Mouse (Mus musculus) forebrain, embryonic 16.5 days (tissue): ENCODE results near the gene Anapc11. TPM values are rescaled to one million over a fixed set of nuclear protein-coding genes. Genes with fewer than 3 reads are reported as not detected.

Source experiments
- ATAC-seq: fragments of 200-750 bp; cut with Nextera tagmentation; 2 replicates; pipeline ENCODE4 v1.8.0; 2017; ENCODE audit warnings: mild to moderate bottlenecking, moderate library complexity
- H3K27ac ChIP-seq: fragments of 300-500 bp; sonication (generic); 2 replicates; pipeline ENCODE4 v1.5.1; 2014; ENCODE audit warnings: low read length, control low read depth
- H3K27me3 ChIP-seq: fragments of 300-500 bp; sonication (generic); replicated peaks from 2 replicates; pipeline ENCODE4 v1.6.1; 2014; ENCODE audit warnings: low read length; ENCODE audit not compliant: control insufficient read depth, insufficient read depth
- H3K36me3 ChIP-seq: fragments of 300-500 bp; sonication (generic); 2 replicates; pipeline ENCODE4 v1.6.1; 2014; ENCODE audit not compliant: control insufficient read depth, insufficient read depth
- H3K4me1 ChIP-seq: fragments of 300-500 bp; sonication (generic); replicated peaks from 2 replicates; pipeline ENCODE4 v1.6.1; 2014; ENCODE audit warnings: low read length; ENCODE audit not compliant: control insufficient read depth, insufficient read depth
- H3K4me2 ChIP-seq: fragments of 300-500 bp; sonication (generic); 2 replicates; pipeline ENCODE4 v1.6.1; 2014; ENCODE audit warnings: mild to moderate bottlenecking, low read length, control low read depth
- H3K4me3 ChIP-seq: fragments of 300-500 bp; sonication (generic); replicated peaks from 2 replicates; pipeline ENCODE4 v1.5.1; 2014; ENCODE audit warnings: mild to moderate bottlenecking, low read length, control low read depth
- H3K9ac ChIP-seq: fragments of 300-500 bp; sonication (generic); replicated peaks from 2 replicates; pipeline ENCODE4 v1.6.1; 2014; ENCODE audit warnings: low read depth, low read length, control low read depth
- H3K9me3 ChIP-seq: fragments of 300-500 bp; sonication (generic); 2 replicates; pipeline ENCODE4 v1.6.1; 2016; ENCODE audit warnings: low read length; ENCODE audit not compliant: control insufficient read depth
- WGBS: fragments of 180-500 bp; shearing (Covaris S2); extraction: QIAGEN DNeasy Blood & Tissue Kit; methylation state at CpG from one replicate; pipeline ENCODE4 v1.1.7; 2014; 5-methylcytosine and 5-hydroxymethylcytosine counted together
- polyA plus RNA-seq: library from polyadenylated mRNA; unstranded; fragments of >200 nt; fragmentation: Nextera tagmentation; extraction: Ambion mirVana; gene quantifications from 2 replicates; pipeline ENCODE4 v1.2.1, GENCODE M21; 2015

The Anapc11 gene
- polyA plus RNA-seq, 1 experiment from 2014 or later: 192 TPM

DNA sequence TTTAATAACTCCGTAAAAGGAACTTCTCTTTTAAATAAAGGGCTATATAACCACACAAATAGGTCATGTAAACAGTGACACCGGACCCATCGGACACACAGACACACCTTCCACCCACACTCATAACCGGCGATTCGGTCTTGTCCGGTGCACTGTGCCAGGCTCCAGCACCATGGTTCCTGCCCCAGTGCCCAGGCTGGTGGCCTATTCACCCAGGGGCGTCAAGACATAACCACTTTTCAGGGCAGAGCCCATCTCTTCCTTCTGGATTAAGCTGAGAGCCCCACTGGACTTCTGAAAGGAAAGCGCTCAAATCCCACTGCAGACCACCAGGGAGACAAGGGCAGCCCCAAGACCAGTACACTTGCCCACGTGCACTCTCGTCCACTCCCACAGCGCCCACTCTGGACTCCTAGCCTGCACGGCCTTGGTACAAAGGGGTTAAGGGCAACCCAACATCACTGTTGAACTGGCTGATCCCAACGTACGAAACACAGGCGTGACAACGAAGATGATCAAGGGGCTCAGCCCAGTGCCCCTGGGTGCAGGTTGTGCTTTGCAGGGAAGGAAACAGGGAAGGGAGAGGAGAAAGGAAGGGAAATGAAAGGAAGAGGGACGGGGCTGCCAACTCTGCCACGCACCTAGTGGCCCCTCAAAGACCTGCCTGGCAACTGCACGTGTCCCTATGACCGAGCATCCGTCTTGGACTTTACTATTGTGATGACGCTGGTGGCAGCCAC, 30.6 kb downstream of the Anapc11 start:
- H3K9me3 ChIP-seq: no peaks in the 10 kb centered on the region
- no peak for ATAC-seq
- 94% methylated on average over 23 of the region's 23 CpGs for WGBS
- no peak overlapping the region for H3K27ac ChIP-seq
- H3K27me3 ChIP-seq: no peaks in the 10 kb centered on the region
- peaks cover 6% of the 10 kb centered on the region; the same call in 1 of the 2 replicates for H3K36me3 ChIP-seq
- H3K4me1 ChIP-seq: peaks cover 39% of the 10 kb centered on the region
- no peak overlapping the region for H3K9ac ChIP-seq
- H3K4me3 ChIP-seq: no peak overlapping the region
- H3K4me2 ChIP-seq: no peak overlapping the region

DNA sequence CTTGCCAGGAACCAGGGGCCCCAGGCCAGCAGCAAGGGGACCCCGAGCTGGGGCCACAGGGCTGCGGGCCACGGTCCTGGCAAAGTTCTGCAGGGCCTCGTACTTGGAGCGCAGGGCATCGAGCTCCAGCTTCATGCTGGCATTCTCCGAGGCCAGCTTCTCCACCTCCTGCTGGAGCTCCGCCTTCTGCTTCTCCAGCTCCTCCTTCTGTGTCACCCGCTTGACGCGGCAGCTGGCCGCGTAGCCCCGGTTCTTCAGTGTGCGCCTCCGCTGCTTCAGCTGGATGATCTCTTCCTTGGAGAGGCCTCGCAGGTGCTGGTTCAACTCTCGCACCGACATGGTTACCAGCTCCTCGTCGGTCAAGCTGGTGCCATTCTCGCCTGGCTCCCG, 31.1 kb downstream of the Anapc11 start:
- no peak overlapping the region for H3K4me2 ChIP-seq
- H3K4me1 ChIP-seq: peaks cover 37% of the 10 kb centered on the region
- no peak overlapping the region for H3K9ac ChIP-seq
- no peaks in the 10 kb centered on the region for H3K27me3 ChIP-seq
- peaks cover 6% of the 10 kb centered on the region; the same call in 1 of the 2 replicates for H3K36me3 ChIP-seq
- no peak for ATAC-seq
- no peak overlapping the region for H3K27ac ChIP-seq
- no peaks in the 10 kb centered on the region for H3K9me3 ChIP-seq
- 64% methylated on average over 23 of the region's 23 CpGs for WGBS
- H3K4me3 ChIP-seq: no peak overlapping the region

DNA sequence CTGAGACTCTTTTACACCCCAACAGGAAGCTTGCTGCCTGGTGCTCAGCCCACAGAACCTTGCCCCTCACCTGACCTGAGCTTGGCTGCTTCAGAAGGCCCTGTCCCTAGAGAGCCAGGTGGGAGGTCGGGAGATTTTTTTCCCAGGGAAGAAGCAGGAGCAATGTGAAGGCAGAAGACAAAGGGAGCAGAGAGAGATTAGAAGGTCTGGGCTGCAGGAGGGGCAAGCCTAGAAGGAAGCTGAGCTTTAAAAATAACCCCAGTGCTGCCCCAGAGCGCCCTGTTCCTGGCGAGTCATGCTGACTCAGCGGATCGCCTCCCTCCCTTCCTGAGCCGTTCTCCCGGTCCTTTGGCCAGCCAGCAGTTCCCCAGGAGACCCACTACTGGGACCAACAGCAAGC, 31.7 kb downstream of the Anapc11 start:
- Histone ChIP-seq H3K27ac (no peak overlapping the region), H3K4me1 (peaks cover 37% of the 10 kb centered on the region), H3K4me2 (no peak overlapping the region), H3K9me3 (no peaks in the 10 kb centered on the region), H3K36me3 (peaks cover 6% of the 10 kb centered on the region; the same call in 1 of the 2 replicates), H3K27me3 (no peaks in the 10 kb centered on the region), H3K4me3 (no peak overlapping the region), H3K9ac (no peak overlapping the region)
- 39% methylated on average over 7 of the region's 7 CpGs for WGBS
- ATAC-seq: no peak

DNA sequence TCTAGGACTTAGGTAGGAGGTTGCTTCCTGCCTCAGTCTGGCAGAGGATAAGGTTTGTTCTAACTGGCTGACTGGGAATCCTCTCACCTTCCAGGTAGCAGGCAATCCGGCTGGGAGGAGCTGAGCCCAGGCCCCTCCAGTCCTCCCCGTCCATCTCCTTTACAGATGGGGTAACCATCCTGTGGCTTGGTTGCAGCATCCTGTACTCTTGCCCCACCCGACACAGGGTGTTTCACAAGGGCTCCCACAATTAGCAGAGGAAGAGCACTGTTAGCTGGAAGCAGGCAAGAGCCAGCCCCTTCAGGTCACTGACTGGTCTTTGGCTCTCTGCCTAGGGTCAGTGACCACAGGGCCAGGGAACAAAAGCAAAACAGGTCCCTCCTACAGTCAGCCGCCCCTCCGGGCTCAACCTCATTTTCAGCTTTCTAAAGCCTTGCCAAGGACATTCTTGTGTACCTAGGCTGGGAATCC, 32.2 kb downstream of the Anapc11 start:
- Histone ChIP-seq H3K4me3 (no peak overlapping the region), H3K4me1 (peaks cover 32% of the 10 kb centered on the region)
- 30% methylated on average over 5 of the region's 5 CpGs for WGBS

DNA sequence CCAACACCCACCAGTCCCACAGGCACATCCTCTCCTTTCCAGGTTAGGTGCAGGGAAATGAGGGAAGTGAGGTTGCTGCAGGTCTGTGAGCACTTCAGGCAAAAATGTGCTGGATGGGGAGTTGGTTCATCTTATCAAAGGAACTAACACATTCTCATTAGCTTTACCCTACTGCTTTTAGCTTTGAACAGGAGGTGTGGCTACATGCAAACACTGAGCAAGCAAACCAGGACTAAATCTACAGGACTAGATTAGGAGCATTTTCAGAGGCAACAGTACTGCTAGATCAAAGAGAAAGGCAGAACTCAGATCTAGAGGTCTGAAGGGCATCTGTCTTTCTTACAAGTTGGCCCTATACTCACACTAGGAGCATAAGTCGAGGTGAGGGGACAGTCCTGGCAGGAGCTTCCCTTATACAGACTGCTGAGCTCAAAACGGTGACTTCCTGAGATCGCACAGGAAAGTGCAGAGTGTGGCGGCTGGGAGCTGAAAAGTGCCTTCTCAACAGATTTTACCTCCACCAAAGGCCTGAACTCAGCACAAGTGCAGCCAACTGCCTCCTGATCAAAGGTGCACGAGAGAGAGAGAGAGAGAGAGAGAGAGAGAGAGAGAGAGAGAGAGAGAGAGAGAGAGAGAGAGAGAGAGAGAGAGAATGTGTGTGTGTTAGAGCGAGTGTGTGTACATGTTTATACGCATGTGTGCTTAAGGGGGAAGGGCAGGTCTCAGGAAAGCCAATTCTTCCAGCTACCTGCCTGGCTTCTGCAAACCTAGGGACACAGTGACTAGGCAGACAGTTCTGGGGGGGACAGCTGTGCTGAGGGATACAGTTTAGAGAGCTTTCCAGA, 32.9 kb downstream of the Anapc11 start:
- no peak overlapping the region for H3K4me3 ChIP-seq
- peaks cover 31% of the 10 kb centered on the region for H3K4me1 ChIP-seq
- no peaks in the 10 kb centered on the region for H3K27me3 ChIP-seq
- H3K9me3 ChIP-seq: no peaks in the 10 kb centered on the region
- peaks cover 6% of the 10 kb centered on the region; the same call in 1 of the 2 replicates for H3K36me3 ChIP-seq
- 43% methylated on average over 7 of the region's 7 CpGs for WGBS
- H3K9ac ChIP-seq: no peak overlapping the region
- H3K27ac ChIP-seq: no peak overlapping the region
- H3K4me2 ChIP-seq: no peak overlapping the region
- ATAC-seq: no peak

More for the DNA sequence above, 32.2 kb downstream of the Anapc11 start:
- Histone ChIP-seq H3K9me3 (no peaks in the 10 kb centered on the region), H3K27me3 (no peaks in the 10 kb centered on the region), H3K27ac (no peak overlapping the region), H3K9ac (0 out of 2 replicates have a peak overlapping the region, but pooled peaks have one; percentile 2), H3K4me2 (no peak overlapping the region), H3K36me3 (peaks cover 6% of the 10 kb centered on the region; the same call in 1 of the 2 replicates)
- ATAC-seq: no peak

DNA sequence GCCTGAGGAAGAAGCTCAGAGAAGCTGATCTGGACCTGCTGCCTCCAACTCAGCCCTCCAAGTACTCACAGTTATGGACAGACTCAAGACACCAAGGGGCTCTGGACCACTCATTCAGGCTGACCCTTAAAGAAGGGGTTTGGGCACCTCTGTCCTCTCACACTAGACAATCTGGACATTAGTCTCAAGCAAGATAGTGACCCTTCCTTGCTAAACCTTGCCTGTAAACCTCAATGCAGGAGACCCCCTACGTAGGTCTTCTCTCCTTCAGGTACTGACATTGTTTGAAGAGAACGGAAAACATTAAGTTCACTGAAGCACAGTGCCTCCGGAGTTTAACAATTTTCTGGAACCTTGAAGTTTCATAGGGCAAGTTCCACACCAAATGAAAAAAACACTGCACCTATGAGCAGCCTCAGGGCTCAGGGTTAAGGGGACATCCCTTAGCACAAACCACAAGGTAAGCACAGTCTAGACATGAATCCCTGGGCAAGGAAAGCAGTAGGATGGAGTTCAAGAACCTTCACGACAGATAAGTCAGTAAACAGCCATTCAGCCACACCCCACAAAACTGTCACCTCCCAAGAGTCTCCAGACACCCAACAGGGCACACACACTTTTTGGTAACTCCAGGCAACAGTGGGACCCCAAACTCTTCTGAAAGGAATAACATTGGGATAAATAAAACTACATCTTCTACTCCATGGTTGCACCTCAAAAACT, 33.7 kb downstream of the Anapc11 start:
- Histone ChIP-seq H3K36me3 (peaks cover 6% of the 10 kb centered on the region; the same call in 1 of the 2 replicates), H3K27ac (no peak overlapping the region), H3K9me3 (no peaks in the 10 kb centered on the region), H3K4me1 (peaks cover 31% of the 10 kb centered on the region), H3K27me3 (no peaks in the 10 kb centered on the region), H3K4me3 (peak overlapping the region; percentile 84), H3K4me2 (peak overlapping the region; percentile 61), H3K9ac (peak overlapping the region; percentile 85)
- WGBS: 63% methylated on average over 4 of the region's 4 CpGs
- no peak for ATAC-seq

DNA sequence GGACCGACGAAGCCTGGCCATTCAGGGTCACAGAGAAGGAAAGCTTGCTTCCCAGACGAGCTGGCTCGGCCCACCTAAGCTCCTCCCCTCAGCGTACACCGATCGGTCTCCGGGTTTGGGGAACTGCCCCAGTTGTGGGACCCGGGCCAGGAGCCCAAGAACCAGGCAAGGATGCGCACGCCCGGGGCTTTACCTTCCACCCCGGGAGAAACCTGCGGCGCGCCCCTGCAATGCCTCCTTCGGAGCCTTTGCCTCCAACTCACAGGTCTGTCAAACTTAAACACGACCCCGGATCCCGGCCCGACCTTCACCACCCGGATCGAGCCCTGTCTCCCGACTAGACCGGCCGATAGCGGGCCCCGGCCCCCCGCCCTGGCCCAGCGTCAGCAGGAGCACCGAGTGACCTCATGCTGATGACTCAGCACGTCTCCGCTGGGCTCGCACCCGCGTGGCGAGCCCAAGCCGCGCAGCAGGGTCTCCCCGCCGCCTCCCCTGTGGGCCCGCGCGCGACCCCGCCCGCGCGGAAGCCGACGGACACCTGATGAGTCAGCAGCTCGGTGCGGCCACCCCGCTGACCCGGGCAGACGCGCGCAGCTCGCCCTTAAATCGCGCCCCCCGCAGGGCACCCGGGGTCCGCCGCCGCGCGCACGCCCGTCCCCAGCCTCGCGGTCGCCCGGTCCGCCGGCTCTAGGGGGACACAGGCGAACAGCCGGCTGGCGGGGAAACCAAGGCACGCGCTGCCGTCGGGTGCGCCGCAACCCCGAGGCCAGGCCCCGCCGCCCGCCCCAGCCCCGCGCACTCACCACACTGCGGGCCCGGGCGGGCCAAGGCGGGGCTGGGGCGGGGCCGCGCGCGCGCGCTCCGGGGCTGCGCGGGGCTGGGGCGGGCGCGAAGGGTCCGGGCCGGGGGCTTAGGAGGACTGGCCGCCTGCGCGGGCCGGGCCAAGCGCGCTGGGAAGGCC, 34.6 kb downstream of the Anapc11 start:
- ATAC-seq: peak; percentile 85
- H3K4me3 ChIP-seq: peak overlapping the region; percentile 84
- peaks cover 31% of the 10 kb centered on the region for H3K4me1 ChIP-seq
- H3K4me2 ChIP-seq: peak overlapping the region; percentile 61
- peak overlapping the region; percentile 79 for H3K27ac ChIP-seq
- WGBS: under 1% methylated on average over 99 of the region's 116 CpGs
- H3K9me3 ChIP-seq: no peaks in the 10 kb centered on the region
- no peaks in the 10 kb centered on the region for H3K27me3 ChIP-seq
- H3K9ac ChIP-seq: peak overlapping the region; percentile 85
- H3K36me3 ChIP-seq: peaks cover 6% of the 10 kb centered on the region; the same call in 1 of the 2 replicates
